In the genomic region with DNA sequence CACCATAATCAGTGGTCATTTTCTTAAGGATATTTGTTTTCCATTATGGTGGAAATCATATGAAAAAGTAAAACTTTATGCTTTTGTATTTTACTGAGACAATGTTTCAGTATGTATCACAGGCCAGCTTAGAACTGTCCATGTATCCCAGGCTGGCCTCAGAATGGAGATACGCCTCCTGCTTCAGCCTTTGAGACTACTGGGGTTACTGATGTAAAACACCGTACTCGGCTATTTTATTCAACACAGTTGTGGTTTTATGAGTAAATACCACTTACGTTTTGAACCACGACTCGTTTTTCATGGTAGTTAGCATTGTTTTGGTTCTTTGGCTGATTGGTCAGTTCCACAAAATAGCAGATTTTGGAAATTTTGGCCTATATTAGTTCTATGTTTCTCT, we compare ENCODE assay signal across 12 mouse cellular contexts. TPM values are rescaled to one million over a fixed set of nuclear protein-coding genes. Genes with fewer than 3 reads are reported as not detected.
A peak's percentile ranks its signal among the peaks of the same experiment; 100 is the strongest.
DNase-seq lines count a peak whose midpoint lies in the region; ATAC-seq and TF ChIP-seq lines count a peak whose summit lies in the region.
"Had no signal": no experiment of that assay in that cellular context is flagged by ENCODE, and none has a peak within 500 bp of the region (broad histone marks: within the 10 kb centered on the region; RNA-seq: fewer than 3 reads in every experiment).

No protein-coding gene starts in this region.

- 80% methylated on average over 6 of the region's 6 CpGs for WGBS in kidney, embryonic 15.5 days
- WGBS in forebrain, postnatal 0 days = 84% methylated on average over 6 of the region's 6 CpGs
- WGBS in liver, postnatal 0 days (ENCODE audit: insufficient replicate concordance) = 52% methylated on average over 6 of the region's 6 CpGs

- TF ChIP-seq POLR2A in bone marrow macrophage, adult 2 months (IDR thresholded peaks at IDR 0.05; ENCODE audit: borderline replicate concordance, low read depth, low read length) = no peak

- H3K27me3 ChIP-seq in kidney, embryonic 15.5 days = no peaks in the 10 kb centered on the region
- H3K27me3 ChIP-seq in forebrain, postnatal 0 days (ENCODE audit: insufficient read depth, low read length) = no peaks in the 10 kb centered on the region
- H3K27me3 ChIP-seq in liver, postnatal 0 days (ENCODE audit: insufficient read depth, low read length) = no peaks in the 10 kb centered on the region
- H3K27me3 ChIP-seq: Patski had no signal

- peak overlapping the region; percentile 81 for H3K4me2 ChIP-seq in kidney, embryonic 15.5 days
- peak overlapping the region; percentile 53; the same call in 1 of the 2 replicates for H3K4me2 ChIP-seq in forebrain, postnatal 0 days (ENCODE audit: low read depth)
- peak overlapping the region; percentile 77 for H3K4me2 ChIP-seq in liver, postnatal 0 days (ENCODE audit: low read depth, low read length)

- DNase-seq in kidney, postnatal 25 days = no peak
- no peak for DNase-seq in forebrain, postnatal 0 days
- DNase-seq in liver, postnatal 0 days = no peak
- no peak for DNase-seq in adrenal gland, postnatal 14 days
- DNase-seq in adipocyte (ENCODE audit: low spot score) = no peak
- DNase-seq in spleen, adult 12 weeks (ENCODE audit: low spot score) = no peak
- DNase-seq: kidney, adult 18-20 months; right cerebral cortex, postnatal 14 days had no signal

- H3K9ac ChIP-seq in kidney, embryonic 15.5 days = 0 out of 2 replicates have a peak overlapping the region, but pooled peaks have one; percentile 10
- H3K9ac ChIP-seq in forebrain, postnatal 0 days = no peak overlapping the region
- no peak overlapping the region for H3K9ac ChIP-seq in liver, postnatal 0 days (replicated peaks)

- peaks cover 31% of the 10 kb centered on the region for H3K4me1 ChIP-seq in kidney, embryonic 15.5 days
- H3K4me1 ChIP-seq in bone marrow macrophage, adult 2 months (ENCODE audit: control insufficient read depth, insufficient read depth, low read length) = peaks cover 26% of the 10 kb centered on the region
- peaks cover 18% of the 10 kb centered on the region; the same call in 1 of the 2 replicates for H3K4me1 ChIP-seq in forebrain, postnatal 0 days (ENCODE audit: insufficient read depth)
- peaks cover 26% of the 10 kb centered on the region for H3K4me1 ChIP-seq in liver, postnatal 0 days (ENCODE audit: insufficient read depth)

- ATAC-seq in kidney, embryonic 15.5 days (replicated peaks; ENCODE audit: low FRiP score) = no peak
- ATAC-seq in forebrain, postnatal 0 days = no peak
- ATAC-seq in liver, postnatal 0 days = no peak
- ATAC-seq: lung, postnatal 0 days; Patski had no signal

- no peak overlapping the region for H3K27ac ChIP-seq in kidney, embryonic 15.5 days
- no peak overlapping the region for H3K27ac ChIP-seq in bone marrow macrophage, adult 2 months (ENCODE audit: insufficient read depth, low read depth, low read length)
- H3K27ac ChIP-seq in forebrain, postnatal 0 days (ENCODE audit: low read depth, low read length) = no peak overlapping the region
- H3K27ac ChIP-seq in liver, postnatal 0 days (ENCODE audit: low read depth) = 0 out of 2 replicates have a peak overlapping the region, but pooled peaks have one; percentile 8

- peak overlapping the region; percentile 93; the same call in 1 of the 2 replicates for H3K4me3 ChIP-seq in kidney, embryonic 15.5 days (replicated peaks)
- H3K4me3 ChIP-seq in bone marrow macrophage, adult 2 months (ENCODE audit: insufficient read depth, low read length) = peak overlapping the region; percentile 35; the same call in 1 of the 2 replicates
- H3K4me3 ChIP-seq in forebrain, postnatal 0 days (ENCODE audit: low read depth, low read length) = no peak overlapping the region
- peak overlapping the region; percentile 98 for H3K4me3 ChIP-seq in liver, postnatal 0 days (ENCODE audit: low read depth, low read length)

- H3K9me3 ChIP-seq in kidney, embryonic 15.5 days (replicated peaks) = no peaks in the 10 kb centered on the region
- no peaks in the 10 kb centered on the region for H3K9me3 ChIP-seq in forebrain, postnatal 0 days (ENCODE audit: low read length)
- no peaks in the 10 kb centered on the region for H3K9me3 ChIP-seq in liver, postnatal 0 days (ENCODE audit: low read length)

- no peaks in the 10 kb centered on the region for H3K36me3 ChIP-seq in kidney, embryonic 15.5 days
- H3K36me3 ChIP-seq in forebrain, postnatal 0 days (ENCODE audit: insufficient read depth) = no peaks in the 10 kb centered on the region
- no peaks in the 10 kb centered on the region; the same call in 1 of the 2 replicates for H3K36me3 ChIP-seq in liver, postnatal 0 days (replicated peaks; ENCODE audit: insufficient read depth, low read length)

- no peak for TF ChIP-seq EP300 in liver, postnatal 0 days (IDR thresholded peaks at IDR 0.05; ENCODE audit: low read depth)

- TF ChIP-seq CTCF in bone marrow macrophage, adult 2 months (IDR thresholded peaks at IDR 0.05; ENCODE audit: low read depth, low read length) = no peak
- no peak for TF ChIP-seq CTCF in forebrain, postnatal 0 days (IDR thresholded peaks at IDR 0.05; ENCODE audit: low read depth)
- TF ChIP-seq CTCF in liver, postnatal 0 days (IDR thresholded peaks at IDR 0.05; ENCODE audit: low read depth) = no peak

RNA-seq across cellular contexts. Expression of gene Nfatc3, which starts 3.0 kb away (rescaled TPM):
- polyA plus RNA-seq in kidney, embryonic 15.5 days (2015; fragmentation: Nextera tagmentation; extraction: Ambion mirVana) = 6.5 and 7.3 TPM in 2 replicates
- polyA plus RNA-seq in bone marrow macrophage, adult 2 months (2012; ENCODE audit: insufficient read depth, insufficient read length, missing spikeins) = 28.3 and 31.9 TPM in 2 replicates
- 11.4 and 16.0 TPM in 2 replicates for total RNA-seq in forebrain, postnatal 0 days (2014; rRNA removed)
- polyA plus RNA-seq in forebrain, postnatal 0 days (2015; fragmentation: Nextera tagmentation; extraction: Ambion mirVana) = 0.93 and 1.9 TPM in 2 replicates
- polyA plus RNA-seq in liver, postnatal 0 days (2015; fragmentation: Nextera tagmentation; extraction: Ambion mirVana) = 2.3 TPM in 2 replicates
- total RNA-seq in adrenal gland, postnatal 14 days (2021) = 47.3 and 47.6 TPM in 2 replicates

RNA-seq across cellular contexts. Expression of gene Ddx28, which starts 50.0 kb away (rescaled TPM):
- 17.0 and 18.9 TPM in 2 replicates for polyA plus RNA-seq in kidney, embryonic 15.5 days (2015; fragmentation: Nextera tagmentation; extraction: Ambion mirVana)
- polyA plus RNA-seq in bone marrow macrophage, adult 2 months (2012; ENCODE audit: insufficient read depth, insufficient read length, missing spikeins) = 10.1 and 12.0 TPM in 2 replicates
- total RNA-seq in forebrain, postnatal 0 days (2014; rRNA removed) = 31.5 and 33.8 TPM in 2 replicates
- 23.7 and 25.3 TPM in 2 replicates for polyA plus RNA-seq in forebrain, postnatal 0 days (2015; fragmentation: Nextera tagmentation; extraction: Ambion mirVana)
- 13.0 and 14.7 TPM in 2 replicates for polyA plus RNA-seq in liver, postnatal 0 days (2015; fragmentation: Nextera tagmentation; extraction: Ambion mirVana)
- total RNA-seq in adrenal gland, postnatal 14 days (2021) = 14.2 and 14.5 TPM in 2 replicates

RNA-seq across cellular contexts. Expression of gene Dpep2nb, which starts 55.9 kb away (rescaled TPM):
- polyA plus RNA-seq in kidney, embryonic 15.5 days (2015; fragmentation: Nextera tagmentation; extraction: Ambion mirVana) = 0.18 TPM in 1 of 2 replicates, not detected in the other
- not detected in 2 replicates for polyA plus RNA-seq in bone marrow macrophage, adult 2 months (2012; ENCODE audit: insufficient read depth, insufficient read length, missing spikeins)
- not detected in 2 replicates for total RNA-seq in forebrain, postnatal 0 days (2014; rRNA removed)
- not detected in 2 replicates for polyA plus RNA-seq in forebrain, postnatal 0 days (2015; fragmentation: Nextera tagmentation; extraction: Ambion mirVana)
- not detected in 2 replicates for polyA plus RNA-seq in liver, postnatal 0 days (2015; fragmentation: Nextera tagmentation; extraction: Ambion mirVana)
- total RNA-seq in adrenal gland, postnatal 14 days (2021) = not detected in 2 replicates
- polyA plus RNA-seq: lung, postnatal 0 days had no signal
